Mouse (Mus musculus) stomach, embryonic 16.5 days (tissue): ENCODE measurements around the gene P4hb. TPM values are rescaled to one million over a fixed set of nuclear protein-coding genes. Genes with fewer than 3 reads are reported as not detected.

ENCODE experiments used
- ATAC-seq: fragments of 200-750 bp; cut with Nextera tagmentation; 2 replicates; pipeline ENCODE4 v1.8.0; 2017; ENCODE audit warnings: moderate number of reproducible peaks, moderate TSS enrichment; ENCODE audit not compliant: insufficient read depth, low FRiP score
- H3K27ac ChIP-seq: fragments of 300-500 bp; sonication (generic); 2 replicates; pipeline ENCODE4 v1.5.1; 2014; ENCODE audit warnings: low read length
- H3K27me3 ChIP-seq: fragments of 300-500 bp; sonication (generic); 2 replicates; pipeline ENCODE4 v1.6.1; 2014; ENCODE audit warnings: low read length, control low read depth, mixed read lengths; ENCODE audit not compliant: control insufficient read depth, insufficient read depth
- H3K36me3 ChIP-seq: fragments of 300-500 bp; sonication (generic); 2 replicates; pipeline ENCODE4 v1.6.1; 2014; ENCODE audit warnings: low read length; ENCODE audit not compliant: control insufficient read depth, insufficient read depth
- H3K4me1 ChIP-seq: fragments of 300-500 bp; sonication (generic); 2 replicates; pipeline ENCODE4 v1.6.1; 2014; ENCODE audit warnings: low read length, control low read depth, mixed read lengths; ENCODE audit not compliant: control insufficient read depth, insufficient read depth
- H3K4me2 ChIP-seq: fragments of 300-500 bp; sonication (generic); 2 replicates; pipeline ENCODE4 v1.6.1; 2014; ENCODE audit warnings: low read depth, low read length, mixed read lengths
- H3K4me3 ChIP-seq: fragments of 300-500 bp; sonication (generic); replicated peaks from 2 replicates; pipeline ENCODE4 v1.5.1; 2014; ENCODE audit warnings: mild to moderate bottlenecking, low read length
- H3K9ac ChIP-seq: fragments of 300-500 bp; sonication (generic); 2 replicates; pipeline ENCODE4 v1.6.1; 2014; ENCODE audit warnings: low read length
- H3K9me3 ChIP-seq: fragments of 300-500 bp; sonication (generic); replicated peaks from 2 replicates; pipeline ENCODE4 v1.6.1; 2016; ENCODE audit warnings: low read length, control low read depth; ENCODE audit not compliant: control insufficient read depth
- WGBS: fragments of 180-500 bp; shearing (Covaris S2); extraction: QIAGEN DNeasy Blood & Tissue Kit; methylation state at CpG from one replicate; pipeline ENCODE4 v1.1.7; 2014; 5-methylcytosine and 5-hydroxymethylcytosine counted together
- polyA plus RNA-seq: library from polyadenylated mRNA; unstranded; fragments of >200 nt; fragmentation: Nextera tagmentation; extraction: Ambion mirVana; gene quantifications from 2 replicates; pipeline ENCODE4 v1.2.1, GENCODE M21; 2015

P4hb gene
- polyA plus RNA-seq, 1 experiment from 2014 or later: 1,026 TPM

DNA sequence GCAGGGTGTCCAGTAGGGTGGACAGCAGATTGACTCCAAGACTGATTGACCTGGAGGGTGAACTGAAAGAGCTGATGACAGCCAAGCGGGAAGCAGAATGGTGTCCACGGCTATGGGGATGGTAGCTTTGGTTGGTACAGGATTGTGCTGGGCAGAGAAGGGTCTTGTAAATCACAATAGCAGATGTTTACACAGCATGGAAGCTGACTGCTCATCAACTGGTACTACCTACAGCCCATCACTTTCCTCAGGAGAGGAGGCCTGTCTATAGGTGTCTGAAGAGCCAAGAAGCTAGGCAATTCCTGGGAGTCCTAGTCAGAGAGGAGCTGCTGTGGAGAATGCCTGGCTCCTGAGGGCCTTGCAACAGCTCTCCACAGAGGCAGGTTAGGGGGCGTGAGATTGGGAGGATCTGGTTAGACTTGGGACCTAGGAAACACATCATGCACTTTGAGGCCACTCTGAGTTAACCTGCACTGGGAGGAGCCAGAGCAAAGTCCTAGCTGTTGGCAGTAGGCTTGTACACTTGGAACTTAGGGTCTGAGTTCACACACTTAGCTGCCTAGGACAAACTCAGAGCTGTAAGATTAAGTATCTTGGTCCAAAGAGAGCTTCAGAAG lies 3.4 kb upstream of the P4hb start:
- 76% methylated on average over 3 of the region's 3 CpGs for WGBS
- peaks cover 26% of the 10 kb centered on the region for H3K4me1 ChIP-seq
- H3K27me3 ChIP-seq: no peaks in the 10 kb centered on the region
- H3K4me2 ChIP-seq: no peak overlapping the region
- ATAC-seq: no peak
- peaks cover 21% of the 10 kb centered on the region for H3K36me3 ChIP-seq
- H3K9ac ChIP-seq: no peak overlapping the region; the same call in 1 of the 2 replicates
- no peaks in the 10 kb centered on the region for H3K9me3 ChIP-seq
- H3K27ac ChIP-seq: 0 out of 2 replicates have a peak overlapping the region, but pooled peaks have one; percentile 17
- H3K4me3 ChIP-seq: no peak overlapping the region

DNA sequence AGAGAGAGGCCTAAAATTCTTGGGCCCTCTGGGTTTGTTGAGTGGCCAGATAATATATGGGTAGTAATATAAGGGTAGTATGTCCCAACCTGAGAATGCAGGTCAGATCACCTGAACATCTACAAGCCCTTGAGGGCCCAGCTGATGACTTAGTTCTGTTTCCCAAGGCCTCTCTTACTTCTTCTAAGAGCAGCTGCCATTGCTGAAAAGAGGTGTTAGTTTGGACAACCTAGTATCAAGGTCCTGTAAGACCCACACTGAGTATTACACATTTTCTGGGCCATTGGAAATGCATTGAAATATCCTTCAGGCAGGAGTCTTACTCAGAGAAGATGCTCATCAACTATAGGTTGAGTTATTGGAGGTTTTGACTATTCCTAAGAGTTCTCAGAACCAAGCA lies 2.9 kb upstream of the P4hb start:
- Histone ChIP-seq H3K4me3 (no peak overlapping the region), H3K27ac (0 out of 2 replicates have a peak overlapping the region, but pooled peaks have one; percentile 17), H3K36me3 (peaks cover 22% of the 10 kb centered on the region), H3K27me3 (no peaks in the 10 kb centered on the region), H3K4me1 (peaks cover 32% of the 10 kb centered on the region), H3K4me2 (no peak overlapping the region), H3K9me3 (no peaks in the 10 kb centered on the region), H3K9ac (no peak overlapping the region)
- ATAC-seq: no peak

DNA sequence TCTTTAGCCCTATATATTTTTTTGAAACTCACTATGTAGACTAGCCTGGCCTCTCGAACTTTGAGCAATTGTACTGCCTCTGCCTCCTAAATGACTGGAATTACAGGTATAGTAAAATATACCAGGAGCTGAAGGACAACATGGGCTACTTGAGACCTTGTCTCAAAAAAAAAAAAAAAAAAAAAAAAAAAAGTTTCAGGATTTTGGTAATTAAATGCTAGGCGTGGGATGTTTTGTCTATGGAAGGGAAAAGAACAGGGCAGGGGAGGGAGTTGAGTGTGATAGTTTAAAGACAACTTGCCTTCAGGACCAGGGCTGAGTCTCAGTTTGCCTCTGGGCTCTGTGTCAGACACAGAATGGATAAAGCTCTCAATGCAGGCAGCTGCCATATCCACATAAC lies 2.0 kb upstream of the P4hb start:
- Histone ChIP-seq H3K9ac (no peak overlapping the region), H3K27ac (no peak overlapping the region), H3K36me3 (peaks cover 31% of the 10 kb centered on the region), H3K9me3 (no peaks in the 10 kb centered on the region), H3K4me2 (0 out of 2 replicates have a peak overlapping the region, but pooled peaks have one; percentile 87), H3K4me1 (peaks cover 29% of the 10 kb centered on the region), H3K4me3 (no peak overlapping the region), H3K27me3 (no peaks in the 10 kb centered on the region)
- no peak for ATAC-seq
- 79% methylated on average over 2 of the region's 2 CpGs for WGBS

DNA sequence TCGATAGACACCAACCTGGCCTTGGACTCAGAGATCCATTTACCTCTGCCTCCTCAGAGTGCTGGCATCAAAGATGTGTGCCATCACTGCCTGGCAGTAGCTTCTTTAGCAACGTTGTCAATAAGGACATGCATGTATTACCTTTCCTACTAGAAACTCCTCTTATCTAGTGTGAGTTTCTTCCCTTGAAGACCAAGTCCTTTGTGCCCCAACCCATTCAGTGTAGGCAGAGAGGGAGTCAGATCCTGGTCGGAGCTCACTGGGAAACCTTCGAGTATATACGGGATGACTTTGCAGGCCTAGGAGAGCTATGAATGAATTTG lies 1.2 kb upstream of the P4hb start:
- Histone ChIP-seq H3K27me3 (no peaks in the 10 kb centered on the region), H3K27ac (peak overlapping the region; percentile 34; the same call in 1 of the 2 replicates), H3K4me1 (peaks cover 21% of the 10 kb centered on the region), H3K9ac (peak overlapping the region; percentile 77), H3K4me2 (peak overlapping the region; percentile 87), H3K9me3 (no peaks in the 10 kb centered on the region), H3K4me3 (peak overlapping the region; percentile 98), H3K36me3 (peaks cover 30% of the 10 kb centered on the region)
- 29% methylated on average over 5 of the region's 5 CpGs for WGBS
- no peak for ATAC-seq

DNA sequence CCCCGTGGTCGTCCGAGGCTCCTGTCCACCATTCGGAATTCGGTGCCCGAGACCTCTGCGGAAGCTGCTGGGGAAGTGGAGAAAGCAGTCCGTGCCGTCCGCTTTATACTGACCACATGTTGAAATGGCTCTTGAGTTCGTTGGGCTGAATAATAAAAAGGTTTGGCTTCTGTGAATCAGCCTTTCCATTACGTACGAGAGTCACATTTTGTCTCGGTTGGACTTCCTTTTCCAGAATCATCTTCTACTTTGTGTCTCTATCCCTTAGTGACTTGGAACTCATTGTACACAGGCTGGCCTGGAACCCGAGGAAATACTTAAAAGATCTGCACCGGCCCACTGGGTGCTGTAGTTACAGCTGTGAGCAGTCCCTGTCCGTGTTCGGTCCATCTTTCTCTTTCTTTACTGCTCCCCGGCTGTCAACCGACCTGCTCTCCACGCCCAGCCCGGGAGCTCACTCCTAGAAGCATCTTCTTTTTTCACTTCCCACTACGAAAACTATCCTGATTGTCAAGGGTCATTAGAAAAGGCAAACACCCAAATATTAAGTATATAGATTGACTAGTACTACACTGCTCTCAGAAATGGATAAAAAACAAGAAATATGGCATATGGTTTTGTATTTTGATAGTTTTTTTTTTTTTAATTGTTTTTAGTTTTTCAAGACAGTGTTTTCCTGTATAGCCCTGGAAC lies 678 bp upstream of the P4hb start:
- Histone ChIP-seq H3K9me3 (no peaks in the 10 kb centered on the region), H3K27ac (peak overlapping the region; percentile 85), H3K36me3 (peaks cover 25% of the 10 kb centered on the region), H3K4me1 (peaks cover 18% of the 10 kb centered on the region), H3K4me2 (peak overlapping the region; percentile 87), H3K9ac (peak overlapping the region; percentile 77), H3K4me3 (peak overlapping the region; percentile 98), H3K27me3 (no peaks in the 10 kb centered on the region)
- WGBS: under 1% methylated on average over 23 of the region's 23 CpGs
- no peak for ATAC-seq

DNA sequence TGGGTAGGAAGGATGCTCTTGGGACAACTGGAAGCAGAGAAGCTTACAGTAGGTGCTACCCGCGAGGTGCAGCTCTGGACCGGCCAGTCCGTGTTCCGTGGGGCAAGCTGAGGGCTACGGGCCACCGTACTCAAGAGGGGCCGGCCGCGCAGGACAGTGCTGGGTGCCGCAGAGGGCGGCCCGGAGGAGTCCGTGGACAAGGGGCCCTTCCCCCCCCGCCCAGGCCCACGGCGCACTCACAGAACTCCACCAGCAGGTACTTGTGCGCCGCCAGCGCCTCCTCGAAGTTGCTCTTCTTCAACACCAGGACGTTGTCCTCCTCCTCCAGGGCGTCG lies 669 bp downstream of the P4hb start:
- peak; percentile 5 for ATAC-seq
- no peaks in the 10 kb centered on the region for H3K27me3 ChIP-seq
- H3K36me3 ChIP-seq: peaks cover 18% of the 10 kb centered on the region
- H3K27ac ChIP-seq: peak overlapping the region; percentile 90
- WGBS: under 1% methylated on average over 22 of the region's 24 CpGs
- H3K4me3 ChIP-seq: peak overlapping the region; percentile 98
- H3K4me2 ChIP-seq: peak overlapping the region; percentile 89
- peaks cover 18% of the 10 kb centered on the region for H3K4me1 ChIP-seq
- peak overlapping the region; percentile 95 for H3K9ac ChIP-seq
- H3K9me3 ChIP-seq: no peaks in the 10 kb centered on the region

DNA sequence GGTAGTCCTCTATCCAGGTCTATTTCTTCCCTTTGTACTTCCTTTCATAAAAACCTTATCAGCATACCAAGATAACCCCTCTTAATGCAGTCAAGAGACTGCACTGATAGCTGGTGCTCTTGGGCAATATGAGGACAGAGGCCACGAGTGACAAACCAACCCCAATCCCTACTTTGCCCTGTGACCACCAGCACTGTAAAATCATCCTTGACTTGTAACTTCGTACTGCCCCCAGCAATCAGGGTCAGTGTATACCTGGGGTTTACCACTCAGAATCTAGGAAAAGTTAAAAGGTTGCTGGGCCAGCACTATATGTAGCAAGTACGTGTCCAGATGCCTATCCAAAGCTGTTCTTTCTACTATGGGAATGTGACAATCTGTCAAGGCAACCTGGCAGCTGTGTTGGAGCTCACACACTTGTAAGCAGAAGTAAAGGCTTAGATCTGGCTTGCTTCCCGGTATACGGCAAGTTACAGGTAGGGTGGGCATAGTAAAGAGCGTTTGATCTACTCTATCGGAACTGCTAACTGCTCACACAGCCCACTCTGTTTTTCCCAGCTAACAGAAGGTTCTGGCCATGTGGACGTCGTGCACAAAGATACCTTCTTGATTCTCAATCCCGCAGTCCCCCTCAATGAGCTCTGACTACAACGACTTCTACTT lies 1.2 kb downstream of the P4hb start:
- Histone ChIP-seq H3K27me3 (no peaks in the 10 kb centered on the region), H3K4me3 (peak overlapping the region; percentile 98), H3K27ac (peak overlapping the region; percentile 90), H3K36me3 (peaks cover 22% of the 10 kb centered on the region), H3K9me3 (no peaks in the 10 kb centered on the region), H3K4me2 (peak overlapping the region; percentile 89), H3K4me1 (peaks cover 18% of the 10 kb centered on the region), H3K9ac (peak overlapping the region; percentile 95)
- no peak for ATAC-seq
- 5% methylated on average over 11 of the region's 11 CpGs for WGBS

DNA sequence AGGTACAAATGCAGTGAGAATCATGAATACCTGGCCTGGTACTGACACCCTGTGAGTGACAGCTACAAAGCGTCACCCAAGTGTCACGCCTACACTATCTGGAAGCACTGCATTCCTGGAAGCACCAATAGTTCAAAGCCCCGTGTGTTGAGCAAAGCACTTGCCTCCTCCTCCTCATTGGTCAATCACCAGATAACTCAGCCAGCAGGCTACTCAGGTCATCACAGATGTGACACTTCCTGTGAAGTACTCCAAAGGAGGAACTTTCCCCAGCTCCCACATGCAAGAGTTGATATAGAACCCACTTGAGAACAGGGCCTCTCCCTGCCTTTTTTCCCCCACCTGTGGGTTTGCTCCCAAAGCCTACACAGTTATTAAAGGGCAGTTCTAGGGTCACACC lies 1.9 kb downstream of the P4hb start:
- 0 out of 2 replicates have a peak overlapping the region, but pooled peaks have one; percentile 34 for H3K27ac ChIP-seq
- H3K4me2 ChIP-seq: peak overlapping the region; percentile 89
- H3K9ac ChIP-seq: peak overlapping the region; percentile 95

DNA sequence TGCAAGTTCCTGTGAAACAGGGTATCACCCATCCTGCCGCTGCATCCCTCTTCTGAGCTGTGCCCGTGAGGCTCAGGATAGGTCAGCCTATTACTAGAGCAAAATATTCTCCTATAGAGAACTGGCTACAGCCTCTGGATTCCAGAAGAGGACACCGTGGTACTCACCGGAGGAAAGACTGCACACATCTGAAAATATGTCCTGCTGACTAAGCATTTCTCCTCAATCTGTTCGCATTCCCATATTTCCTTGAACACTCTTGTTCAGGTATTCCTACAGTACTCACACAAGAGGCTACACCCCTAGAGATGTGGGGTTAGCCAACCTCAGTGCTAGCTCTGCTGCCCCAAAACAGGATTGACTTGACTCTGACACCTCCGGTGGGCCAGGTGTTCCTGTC lies 4.7 kb downstream of the P4hb start:
- ATAC-seq: no peak
- peaks cover 25% of the 10 kb centered on the region for H3K36me3 ChIP-seq
- no peaks in the 10 kb centered on the region for H3K9me3 ChIP-seq
- no peaks in the 10 kb centered on the region for H3K27me3 ChIP-seq
- no peak overlapping the region for H3K27ac ChIP-seq
- no peak overlapping the region for H3K4me3 ChIP-seq
- H3K4me1 ChIP-seq: peaks cover 11% of the 10 kb centered on the region
- no peak overlapping the region for H3K9ac ChIP-seq
- 90% methylated on average over 6 of the region's 6 CpGs for WGBS
- no peak overlapping the region for H3K4me2 ChIP-seq

More for the DNA sequence above, 1.9 kb downstream of the P4hb start:
- H3K36me3 ChIP-seq: peaks cover 25% of the 10 kb centered on the region
- no peak for ATAC-seq
- peaks cover 18% of the 10 kb centered on the region for H3K4me1 ChIP-seq
- peak overlapping the region; percentile 98 for H3K4me3 ChIP-seq
- H3K27me3 ChIP-seq: no peaks in the 10 kb centered on the region
- WGBS: 54% methylated on average over 3 of the region's 3 CpGs
- no peaks in the 10 kb centered on the region for H3K9me3 ChIP-seq
